10 mouse cellular contexts compared by ENCODE assay signal in the genomic region with DNA sequence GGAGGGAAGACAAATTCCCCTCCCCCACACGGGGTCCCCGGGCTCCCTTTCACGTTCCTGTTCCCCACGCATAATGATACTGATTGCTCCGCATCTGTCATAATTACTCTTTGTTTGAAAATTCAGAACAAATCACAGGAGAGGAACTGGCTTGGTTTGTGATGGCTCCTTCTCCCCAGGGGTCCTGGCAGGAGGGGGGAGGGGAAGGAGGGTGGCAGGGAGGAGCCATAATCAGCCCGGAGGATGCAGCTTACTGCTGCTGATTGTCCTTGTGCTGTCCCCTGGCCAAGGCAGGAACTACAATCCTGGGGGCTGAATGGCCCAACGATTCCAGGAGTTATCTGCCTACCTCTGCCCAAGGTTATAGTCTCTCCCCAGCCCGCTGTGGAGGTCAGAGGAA. TPM values are rescaled to one million over a fixed set of nuclear protein-coding genes. Genes with fewer than 3 reads are reported as not detected.
DNase-seq lines count a peak whose midpoint lies in the region; ATAC-seq and TF ChIP-seq lines count a peak whose summit lies in the region.
"Had no signal": no experiment of that assay in that cellular context is flagged by ENCODE, and none has a peak within 500 bp of the region (broad histone marks: within the 10 kb centered on the region; RNA-seq: fewer than 3 reads in every experiment).

No protein-coding gene starts in this region.

- no peak for DNase-seq in kidney, postnatal 0 days (ENCODE audit: low spot score)
- DNase-seq in kidney, adult 2 months = no peak
- no peak for DNase-seq in stomach, postnatal 0 days (ENCODE audit: low spot score)
- no peak for DNase-seq in spleen, postnatal 10 days (ENCODE audit: low spot score in 2 of 2)
- DNase-seq: adrenal gland, adult 8-10 months; cerebellum, adult 9-10 months; layer of hippocampus, adult 9-11 months had no signal

- no peak overlapping the region for H3K4me3 ChIP-seq in kidney, postnatal 0 days (replicated peaks; ENCODE audit: low read depth, low read length)
- H3K4me3 ChIP-seq in kidney, adult 2 months (ENCODE audit: insufficient read depth, low read depth, low read length) = no peak overlapping the region
- no peak overlapping the region for H3K4me3 ChIP-seq in embryonic facial prominence, embryonic 12.5 days
- no peak overlapping the region; the same call in 1 of the 2 replicates for H3K4me3 ChIP-seq in hindbrain, embryonic 13.5 days
- H3K4me3 ChIP-seq in neural tube, embryonic 15.5 days (replicated peaks) = no peak overlapping the region
- no peak overlapping the region for H3K4me3 ChIP-seq in stomach, postnatal 0 days (ENCODE audit: low read depth, low read length)

- no peak for ATAC-seq in kidney, postnatal 0 days (replicated peaks; ENCODE audit: low FRiP score, low read depth)
- ATAC-seq in embryonic facial prominence, embryonic 12.5 days (ENCODE audit: insufficient number of reproducible peaks, insufficient read depth, low FRiP score, low TSS enrichment) = no peak
- 0 out of 2 replicates have a peak, but pooled peaks have one; percentile 25 for ATAC-seq in hindbrain, embryonic 13.5 days (ENCODE audit: low FRiP score)
- ATAC-seq in neural tube, embryonic 15.5 days (ENCODE audit: low FRiP score) = peak; percentile 37; the same call in 1 of the 2 replicates
- ATAC-seq in stomach, postnatal 0 days (ENCODE audit: low FRiP score, low TSS enrichment) = no peak

- no peak for TF ChIP-seq POLR2A in kidney, adult 2 months (IDR thresholded peaks at IDR 0.05; ENCODE audit: low read depth, low read length)

- peaks cover 36% of the 10 kb centered on the region for H3K4me1 ChIP-seq in kidney, postnatal 0 days (replicated peaks; ENCODE audit: insufficient read depth, low read length)
- peaks cover 5% of the 10 kb centered on the region for H3K4me1 ChIP-seq in kidney, adult 2 months (ENCODE audit: control insufficient read depth, insufficient read depth, low read length)
- H3K4me1 ChIP-seq in embryonic facial prominence, embryonic 12.5 days = peaks cover 55% of the 10 kb centered on the region
- H3K4me1 ChIP-seq in hindbrain, embryonic 13.5 days (replicated peaks) = peaks cover 82% of the 10 kb centered on the region
- peaks cover 65% of the 10 kb centered on the region for H3K4me1 ChIP-seq in neural tube, embryonic 15.5 days
- H3K4me1 ChIP-seq in stomach, postnatal 0 days (replicated peaks; ENCODE audit: control insufficient read depth, insufficient read depth) = no peaks in the 10 kb centered on the region

- 6% methylated on average over 8 of the region's 8 CpGs for WGBS in kidney, postnatal 0 days
- 30% methylated on average over 8 of the region's 8 CpGs for WGBS in kidney, adult 2 months
- 6% methylated on average over 8 of the region's 8 CpGs for WGBS in embryonic facial prominence, embryonic 12.5 days
- 4% methylated on average over 8 of the region's 8 CpGs for WGBS in hindbrain, embryonic 13.5 days
- WGBS in neural tube, embryonic 15.5 days = 3% methylated on average over 8 of the region's 8 CpGs
- WGBS in stomach, postnatal 0 days = 19% methylated on average over 8 of the region's 8 CpGs

- TF ChIP-seq EP300 in stomach, postnatal 0 days (optimal IDR thresholded peaks at IDR 0.05) = no peak

- H3K4me2 ChIP-seq in kidney, postnatal 0 days (ENCODE audit: low read length) = 0 out of 2 replicates have a peak overlapping the region, but pooled peaks have one; percentile 21
- H3K4me2 ChIP-seq in embryonic facial prominence, embryonic 12.5 days (replicated peaks) = peak overlapping the region; percentile 22; the same call in 1 of the 2 replicates
- H3K4me2 ChIP-seq in hindbrain, embryonic 13.5 days = peak overlapping the region; percentile 23; the same call in 1 of the 2 replicates
- H3K4me2 ChIP-seq in neural tube, embryonic 15.5 days = peak overlapping the region; percentile 23
- H3K4me2 ChIP-seq in stomach, postnatal 0 days (replicated peaks; ENCODE audit: low read depth) = no peak overlapping the region

- H3K27ac ChIP-seq in kidney, postnatal 0 days = no peak overlapping the region
- H3K27ac ChIP-seq in kidney, adult 2 months (ENCODE audit: insufficient read depth, low read depth, low read length) = no peak overlapping the region
- H3K27ac ChIP-seq in embryonic facial prominence, embryonic 12.5 days = no peak overlapping the region
- H3K27ac ChIP-seq in hindbrain, embryonic 13.5 days = peak overlapping the region; percentile 77
- H3K27ac ChIP-seq in neural tube, embryonic 15.5 days (replicated peaks) = peak overlapping the region; percentile 45; the same call in 1 of the 2 replicates
- no peak overlapping the region for H3K27ac ChIP-seq in stomach, postnatal 0 days (replicated peaks)

- no peak overlapping the region for H3K9ac ChIP-seq in kidney, postnatal 0 days (ENCODE audit: low read depth, low read length)
- H3K9ac ChIP-seq in embryonic facial prominence, embryonic 12.5 days = no peak overlapping the region
- peak overlapping the region; percentile 35 for H3K9ac ChIP-seq in hindbrain, embryonic 13.5 days
- no peak overlapping the region for H3K9ac ChIP-seq in neural tube, embryonic 15.5 days (replicated peaks)
- H3K9ac ChIP-seq in stomach, postnatal 0 days (ENCODE audit: low read length) = no peak overlapping the region

- H3K36me3 ChIP-seq in kidney, postnatal 0 days (ENCODE audit: insufficient read depth, low read length) = no peaks in the 10 kb centered on the region
- H3K36me3 ChIP-seq in kidney, adult 2 months (ENCODE audit: control insufficient read depth, insufficient read depth, low read length) = no peaks in the 10 kb centered on the region
- peaks cover 5% of the 10 kb centered on the region; the same call in 1 of the 2 replicates for H3K36me3 ChIP-seq in embryonic facial prominence, embryonic 12.5 days
- H3K36me3 ChIP-seq in hindbrain, embryonic 13.5 days = peaks cover 14% of the 10 kb centered on the region
- no peaks in the 10 kb centered on the region for H3K36me3 ChIP-seq in neural tube, embryonic 15.5 days
- no peaks in the 10 kb centered on the region for H3K36me3 ChIP-seq in stomach, postnatal 0 days (ENCODE audit: control insufficient read depth, insufficient read depth, low read length)

- H3K9me3 ChIP-seq in kidney, postnatal 0 days (replicated peaks; ENCODE audit: low read length) = no peaks in the 10 kb centered on the region
- H3K9me3 ChIP-seq in embryonic facial prominence, embryonic 12.5 days = no peaks in the 10 kb centered on the region
- H3K9me3 ChIP-seq in hindbrain, embryonic 13.5 days = no peaks in the 10 kb centered on the region
- no peaks in the 10 kb centered on the region for H3K9me3 ChIP-seq in neural tube, embryonic 15.5 days (replicated peaks)
- no peaks in the 10 kb centered on the region for H3K9me3 ChIP-seq in stomach, postnatal 0 days (ENCODE audit: control insufficient read depth, low read length)

- TF ChIP-seq CTCF in kidney, postnatal 0 days (IDR thresholded peaks at IDR 0.05; ENCODE audit: low read depth) = no peak
- TF ChIP-seq CTCF in kidney, adult 2 months (conservative IDR thresholded peaks at IDR 0.05; ENCODE audit: insufficient read depth, insufficient read length, low read depth, low read length) = no peak
- TF ChIP-seq CTCF in stomach, postnatal 0 days (IDR thresholded peaks at IDR 0.05; ENCODE audit: low read depth) = no peak

- no peaks in the 10 kb centered on the region for H3K27me3 ChIP-seq in kidney, postnatal 0 days (ENCODE audit: insufficient read depth, low read length)
- H3K27me3 ChIP-seq in kidney, adult 2 months (replicated peaks; ENCODE audit: control insufficient read depth, insufficient read depth, low read length) = no peaks in the 10 kb centered on the region
- no peaks in the 10 kb centered on the region for H3K27me3 ChIP-seq in embryonic facial prominence, embryonic 12.5 days
- H3K27me3 ChIP-seq in hindbrain, embryonic 13.5 days = no peaks in the 10 kb centered on the region
- no peaks in the 10 kb centered on the region for H3K27me3 ChIP-seq in neural tube, embryonic 15.5 days (replicated peaks)
- H3K27me3 ChIP-seq in stomach, postnatal 0 days (ENCODE audit: control insufficient read depth, insufficient read depth, low read length) = no peaks in the 10 kb centered on the region

RNA-seq across cellular contexts. Expression of a gene that starts 15.6 kb away (rescaled TPM):
- 2.2 and 2.4 TPM in 2 replicates for polyA plus RNA-seq in kidney, postnatal 0 days (2015; fragmentation: Nextera tagmentation; extraction: Ambion mirVana)
- 0.72 and 0.94 TPM in 2 replicates for polyA plus RNA-seq in kidney, adult 2 months (2012; rRNA removed)
- polyA plus RNA-seq in embryonic facial prominence, embryonic 12.5 days (2016; fragmentation: Nextera tagmentation; extraction: Ambion mirVana) = 7.5 and 9.3 TPM in 2 replicates
- polyA plus RNA-seq in hindbrain, embryonic 13.5 days (2015; fragmentation: Nextera tagmentation; extraction: Ambion mirVana) = 13.8 and 15.5 TPM in 2 replicates
- 7.9 and 8.9 TPM in 2 replicates for polyA plus RNA-seq in neural tube, embryonic 15.5 days (2015; fragmentation: Nextera tagmentation; extraction: Ambion mirVana)
- polyA plus RNA-seq in stomach, postnatal 0 days (2015; fragmentation: Nextera tagmentation; extraction: Ambion mirVana) = 0.32 and 0.35 TPM in 2 replicates

RNA-seq across cellular contexts. Expression of a gene that starts 38.5 kb away (rescaled TPM):
- polyA plus RNA-seq in kidney, postnatal 0 days (2015; fragmentation: Nextera tagmentation; extraction: Ambion mirVana) = 8.4 and 8.6 TPM in 2 replicates
- polyA plus RNA-seq in kidney, adult 2 months (2012; rRNA removed) = 11.0 and 11.9 TPM in 2 replicates
- 7.1 and 7.2 TPM in 2 replicates for polyA plus RNA-seq in embryonic facial prominence, embryonic 12.5 days (2016; fragmentation: Nextera tagmentation; extraction: Ambion mirVana)
- 5.9 and 6.1 TPM in 2 replicates for polyA plus RNA-seq in hindbrain, embryonic 13.5 days (2015; fragmentation: Nextera tagmentation; extraction: Ambion mirVana)
- polyA plus RNA-seq in neural tube, embryonic 15.5 days (2015; fragmentation: Nextera tagmentation; extraction: Ambion mirVana) = 6.4 and 8.9 TPM in 2 replicates
- polyA plus RNA-seq in stomach, postnatal 0 days (2015; fragmentation: Nextera tagmentation; extraction: Ambion mirVana) = 5.0 TPM in 2 replicates

RNA-seq across cellular contexts. Expression of a gene that starts 55.3 kb away (rescaled TPM):
- polyA plus RNA-seq in kidney, postnatal 0 days (2015; fragmentation: Nextera tagmentation; extraction: Ambion mirVana) = 4.9 and 5.2 TPM in 2 replicates
- polyA plus RNA-seq in kidney, adult 2 months (2012; rRNA removed) = 0.57 and 0.83 TPM in 2 replicates
- 25.0 and 25.4 TPM in 2 replicates for polyA plus RNA-seq in embryonic facial prominence, embryonic 12.5 days (2016; fragmentation: Nextera tagmentation; extraction: Ambion mirVana)
- 9.7 TPM in 2 replicates for polyA plus RNA-seq in hindbrain, embryonic 13.5 days (2015; fragmentation: Nextera tagmentation; extraction: Ambion mirVana)
- polyA plus RNA-seq in neural tube, embryonic 15.5 days (2015; fragmentation: Nextera tagmentation; extraction: Ambion mirVana) = 15.1 and 17.8 TPM in 2 replicates
- 11.1 and 12.2 TPM in 2 replicates for polyA plus RNA-seq in stomach, postnatal 0 days (2015; fragmentation: Nextera tagmentation; extraction: Ambion mirVana)

Comparison
In these comparisons a context has a peak if more than half of its experiments do, and no peak if none do; other contexts are left out.
1. ATAC-seq: peak in hindbrain, embryonic 13.5 days (single experiment) and neural tube, embryonic 15.5 days (single experiment); none in kidney, postnatal 0 days (single experiment), embryonic facial prominence, embryonic 12.5 days (single experiment) and stomach, postnatal 0 days (single experiment).
2. H3K27ac ChIP-seq: peak in hindbrain, embryonic 13.5 days (single experiment) and neural tube, embryonic 15.5 days (single experiment); none in kidney, postnatal 0 days (single experiment), kidney, adult 2 months (single experiment), embryonic facial prominence, embryonic 12.5 days (single experiment) and stomach, postnatal 0 days (single experiment).